Mouse (Mus musculus) spleen, adult 2 months (tissue): Measurements from ENCODE around the gene Hesx1.

Experiments used
- CTCF ChIP-seq: fragments of 200-500 bp; IDR thresholded peaks from 2 replicates; pipeline ENCODE4 v1.5.1; 2011; ENCODE audit warnings: mild to moderate bottlenecking, inconsistent platforms; ENCODE audit not compliant: insufficient read depth, insufficient read length, insufficient replicate concordance; ENCODE audit errors: extremely low read depth
- POLR2A ChIP-seq: fragments of 200-500 bp; IDR thresholded peaks from 2 replicates; pipeline ENCODE4 v1.6.1; 2011; ENCODE audit warnings: low read depth, low read length, inconsistent platforms

- TF ChIP-seq POLR2A (no peak), CTCF (no peak)
These were observed 30.4 kb downstream of the Hesx1 start for GRCm38 (mm10) chr14:27024664-27025063.
